Mouse (Mus musculus): ENCODE data around the gene Klhdc4.

GRCm38 (mm10) chr8:121871833-121872440 lies 42.6 kb upstream of the Klhdc4 start:
- no peak for TF ChIP-seq POLR2A (IDR thresholded peaks at IDR 0.05; ENCODE audit: borderline replicate concordance, low read depth, low read length)
- TF ChIP-seq CTCF (IDR thresholded peaks at IDR 0.05; ENCODE audit: low read depth, low read length) = no peak
